Mouse (Mus musculus): ENCODE measurements around the gene Hspa12a.

DNA sequence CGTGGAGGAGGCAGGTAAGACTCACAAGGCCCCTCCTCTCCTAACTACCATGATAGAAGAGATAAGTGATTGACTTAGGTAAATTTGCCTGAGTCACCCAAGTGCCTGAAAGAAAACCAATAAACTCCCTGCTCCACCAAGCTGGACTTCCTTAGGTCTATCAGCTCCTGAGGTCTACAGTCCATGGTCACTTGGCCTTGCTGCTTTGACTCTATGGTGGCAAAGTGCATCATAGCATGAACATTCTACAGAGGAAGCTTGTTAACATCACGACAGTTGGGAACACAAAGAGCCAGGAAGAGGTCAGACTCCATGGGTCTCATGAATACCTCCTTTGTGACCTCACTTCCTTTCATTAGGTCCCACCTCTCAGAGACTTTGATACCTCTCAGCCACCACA, 191.9 kb downstream of the Hspa12a start:
- TF ChIP-seq MAFK (IDR thresholded peaks at IDR 0.05; ENCODE audit: insufficient read depth, low read depth, low read length): no peak
- no peak for TF ChIP-seq HCFC1 (IDR thresholded peaks at IDR 0.05; ENCODE audit: borderline replicate concordance, insufficient read depth, low read length)
- TF ChIP-seq CHD2 (IDR thresholded peaks at IDR 0.05; ENCODE audit: low read depth, low read length): no peak
